Mouse (Mus musculus): ENCODE data around the gene Cdpf1. TPM values are rescaled to one million over a fixed set of nuclear protein-coding genes. Genes with fewer than 3 reads are reported as not detected.

The Cdpf1 gene
- polyA plus RNA-seq, 1 experiment from 2014 or later = 25.8 TPM

GRCm38 (mm10) chr15:85798676-85799075 is 12.8 kb downstream of the Cdpf1 start:
- Histone ChIP-seq H3K36me3 (ENCODE audit: control insufficient read depth, insufficient read depth, low read length) (no peaks in the 10 kb centered on the region), H3K9ac (ENCODE audit: low read length) (no peak overlapping the region), H3K4me2 (ENCODE audit: low read depth) (no peak overlapping the region), H3K27ac (ENCODE audit: low read depth, low read length) (no peak overlapping the region), H3K4me1 (ENCODE audit: control insufficient read depth, insufficient read depth, low read length) (no peaks in the 10 kb centered on the region), H3K4me3 (ENCODE audit: low read depth, low read length) (no peak overlapping the region), H3K27me3 (ENCODE audit: control insufficient read depth, insufficient read depth, low read length) (no peaks in the 10 kb centered on the region), H3K9me3 (ENCODE audit: control insufficient read depth, low read length) (no peaks in the 10 kb centered on the region)
- ATAC-seq (ENCODE audit: insufficient read depth, low FRiP score, low TSS enrichment) = no peak
- DNase-seq (ENCODE audit: low spot score) = no peak
- WGBS = 92% methylated on average over 8 of the region's 8 CpGs

GRCm38 (mm10) chr15:85795516-85795915 is 16.0 kb downstream of the Cdpf1 start:
- ATAC-seq (ENCODE audit: insufficient read depth, low FRiP score, low TSS enrichment) = no peak
- WGBS = 87% methylated on average over 6 of the region's 6 CpGs

GRCm38 (mm10) chr15:85792819-85793218 is 18.7 kb downstream of the Cdpf1 start:
- Histone ChIP-seq H3K36me3 (ENCODE audit: control insufficient read depth, insufficient read depth, low read length) (no peaks in the 10 kb centered on the region), H3K4me2 (ENCODE audit: low read depth) (no peak overlapping the region), H3K27ac (ENCODE audit: low read depth, low read length) (no peak overlapping the region), H3K4me1 (ENCODE audit: control insufficient read depth, insufficient read depth, low read length) (no peaks in the 10 kb centered on the region), H3K4me3 (ENCODE audit: low read depth, low read length) (no peak overlapping the region), H3K27me3 (ENCODE audit: control insufficient read depth, insufficient read depth, low read length) (no peaks in the 10 kb centered on the region), H3K9ac (ENCODE audit: low read length) (no peak overlapping the region), H3K9me3 (ENCODE audit: control insufficient read depth, low read length) (no peaks in the 10 kb centered on the region)
- ATAC-seq (ENCODE audit: insufficient read depth, low FRiP score, low TSS enrichment) (no peak), DNase-seq (ENCODE audit: low spot score) (no peak)
- WGBS = 77% methylated on average over 1 of the region's 1 CpGs

More at GRCm38 (mm10) chr15:85795516-85795915, 16.0 kb downstream of the Cdpf1 start:
- DNase-seq (ENCODE audit: low spot score) = no peak
- Histone ChIP-seq H3K36me3 (ENCODE audit: control insufficient read depth, insufficient read depth, low read length) (no peaks in the 10 kb centered on the region), H3K4me3 (ENCODE audit: low read depth, low read length) (no peak overlapping the region), H3K27ac (ENCODE audit: low read depth, low read length) (no peak overlapping the region), H3K4me1 (ENCODE audit: control insufficient read depth, insufficient read depth, low read length) (no peaks in the 10 kb centered on the region), H3K4me2 (ENCODE audit: low read depth) (no peak overlapping the region), H3K9me3 (ENCODE audit: control insufficient read depth, low read length) (no peaks in the 10 kb centered on the region), H3K9ac (ENCODE audit: low read length) (no peak overlapping the region), H3K27me3 (ENCODE audit: control insufficient read depth, insufficient read depth, low read length) (no peaks in the 10 kb centered on the region)

GRCm38 (mm10) chr15:85791449-85791848 is 20.0 kb downstream of the Cdpf1 start:
- ATAC-seq (ENCODE audit: insufficient read depth, low FRiP score, low TSS enrichment) (no peak), DNase-seq (ENCODE audit: low spot score) (no peak)
- WGBS = 85% methylated on average over 4 of the region's 4 CpGs
- H3K27ac ChIP-seq (ENCODE audit: low read depth, low read length) = no peak overlapping the region
- no peaks in the 10 kb centered on the region for H3K9me3 ChIP-seq (ENCODE audit: control insufficient read depth, low read length)
- no peaks in the 10 kb centered on the region for H3K4me1 ChIP-seq (ENCODE audit: control insufficient read depth, insufficient read depth, low read length)
- no peaks in the 10 kb centered on the region for H3K36me3 ChIP-seq (ENCODE audit: control insufficient read depth, insufficient read depth, low read length)
- no peaks in the 10 kb centered on the region for H3K27me3 ChIP-seq (ENCODE audit: control insufficient read depth, insufficient read depth, low read length)
- H3K4me3 ChIP-seq (ENCODE audit: low read depth, low read length) = no peak overlapping the region
- H3K9ac ChIP-seq (ENCODE audit: low read length) = no peak overlapping the region
- no peak overlapping the region for H3K4me2 ChIP-seq (ENCODE audit: low read depth)

- Histone ChIP-seq H3K4me2 (ENCODE audit: low read depth) (no peak overlapping the region), H3K4me3 (ENCODE audit: low read depth, low read length) (no peak overlapping the region)
- no peak for ATAC-seq (ENCODE audit: insufficient read depth, low FRiP score, low TSS enrichment)
Measured at GRCm38 (mm10) chr15:85788633-85789032, 22.9 kb downstream of the Cdpf1 start.

GRCm38 (mm10) chr15:85788051-85788450 is 23.4 kb downstream of the Cdpf1 start:
- WGBS = 90% methylated on average over 4 of the region's 4 CpGs
- no peaks in the 10 kb centered on the region for H3K4me1 ChIP-seq (ENCODE audit: control insufficient read depth, insufficient read depth, low read length)
- H3K36me3 ChIP-seq (ENCODE audit: control insufficient read depth, insufficient read depth, low read length) = no peaks in the 10 kb centered on the region
- no peak overlapping the region for H3K4me3 ChIP-seq (ENCODE audit: low read depth, low read length)
- ATAC-seq (ENCODE audit: insufficient read depth, low FRiP score, low TSS enrichment) (no peak), DNase-seq (ENCODE audit: low spot score) (no peak)
- no peaks in the 10 kb centered on the region for H3K27me3 ChIP-seq (ENCODE audit: control insufficient read depth, insufficient read depth, low read length)
- H3K9me3 ChIP-seq (ENCODE audit: control insufficient read depth, low read length) = no peaks in the 10 kb centered on the region
- no peak overlapping the region for H3K4me2 ChIP-seq (ENCODE audit: low read depth)
- no peak overlapping the region for H3K27ac ChIP-seq (ENCODE audit: low read depth, low read length)
- H3K9ac ChIP-seq (ENCODE audit: low read length) = no peak overlapping the region

More at GRCm38 (mm10) chr15:85788633-85789032, 22.9 kb downstream of the Cdpf1 start:
- Histone ChIP-seq H3K27ac (ENCODE audit: low read depth, low read length) (no peak overlapping the region), H3K4me1 (ENCODE audit: control insufficient read depth, insufficient read depth, low read length) (no peaks in the 10 kb centered on the region), H3K27me3 (ENCODE audit: control insufficient read depth, insufficient read depth, low read length) (no peaks in the 10 kb centered on the region), H3K36me3 (ENCODE audit: control insufficient read depth, insufficient read depth, low read length) (no peaks in the 10 kb centered on the region), H3K9ac (ENCODE audit: low read length) (no peak overlapping the region), H3K9me3 (ENCODE audit: control insufficient read depth, low read length) (no peaks in the 10 kb centered on the region)
- 81% methylated on average over 16 of the region's 16 CpGs for WGBS
- DNase-seq (ENCODE audit: low spot score) = no peak

GRCm38 (mm10) chr15:85787482-85787881 is 24.0 kb downstream of the Cdpf1 start:
- 93% methylated on average over 6 of the region's 6 CpGs for WGBS

GRCm38 (mm10) chr15:85786711-85787110 is 24.8 kb downstream of the Cdpf1 start:
- no peaks in the 10 kb centered on the region for H3K4me1 ChIP-seq (ENCODE audit: control insufficient read depth, insufficient read depth, low read length)
- 80% methylated on average over 5 of the region's 5 CpGs for WGBS
- H3K4me3 ChIP-seq (ENCODE audit: low read depth, low read length) = no peak overlapping the region
- H3K36me3 ChIP-seq (ENCODE audit: control insufficient read depth, insufficient read depth, low read length) = no peaks in the 10 kb centered on the region
- no peaks in the 10 kb centered on the region for H3K9me3 ChIP-seq (ENCODE audit: control insufficient read depth, low read length)
- H3K27ac ChIP-seq (ENCODE audit: low read depth, low read length) = no peak overlapping the region
- DNase-seq (ENCODE audit: low spot score) = no peak
- no peaks in the 10 kb centered on the region for H3K27me3 ChIP-seq (ENCODE audit: control insufficient read depth, insufficient read depth, low read length)
- H3K4me2 ChIP-seq (ENCODE audit: low read depth) = no peak overlapping the region
- no peak overlapping the region for H3K9ac ChIP-seq (ENCODE audit: low read length)
- ATAC-seq (ENCODE audit: insufficient read depth, low FRiP score, low TSS enrichment) = no peak

More at GRCm38 (mm10) chr15:85787482-85787881, 24.0 kb downstream of the Cdpf1 start:
- Histone ChIP-seq H3K9ac (ENCODE audit: low read length) (no peak overlapping the region), H3K4me2 (ENCODE audit: low read depth) (no peak overlapping the region), H3K27ac (ENCODE audit: low read depth, low read length) (no peak overlapping the region), H3K4me3 (ENCODE audit: low read depth, low read length) (no peak overlapping the region), H3K27me3 (ENCODE audit: control insufficient read depth, insufficient read depth, low read length) (no peaks in the 10 kb centered on the region), H3K36me3 (ENCODE audit: control insufficient read depth, insufficient read depth, low read length) (no peaks in the 10 kb centered on the region), H3K4me1 (ENCODE audit: control insufficient read depth, insufficient read depth, low read length) (no peaks in the 10 kb centered on the region), H3K9me3 (ENCODE audit: control insufficient read depth, low read length) (no peaks in the 10 kb centered on the region)
- no peak for ATAC-seq (ENCODE audit: insufficient read depth, low FRiP score, low TSS enrichment)
- no peak for DNase-seq (ENCODE audit: low spot score)

GRCm38 (mm10) chr15:85784341-85784740 is 27.2 kb downstream of the Cdpf1 start:
- 88% methylated on average over 3 of the region's 3 CpGs for WGBS
- no peak overlapping the region for H3K27ac ChIP-seq (ENCODE audit: low read depth, low read length)
- DNase-seq (ENCODE audit: low spot score) (no peak), ATAC-seq (ENCODE audit: insufficient read depth, low FRiP score, low TSS enrichment) (no peak)
- no peak overlapping the region for H3K4me3 ChIP-seq (ENCODE audit: low read depth, low read length)
- H3K9me3 ChIP-seq (ENCODE audit: control insufficient read depth, low read length) = no peaks in the 10 kb centered on the region
- H3K9ac ChIP-seq (ENCODE audit: low read length) = no peak overlapping the region
- H3K27me3 ChIP-seq (ENCODE audit: control insufficient read depth, insufficient read depth, low read length) = no peaks in the 10 kb centered on the region
- H3K4me2 ChIP-seq (ENCODE audit: low read depth) = no peak overlapping the region
- H3K36me3 ChIP-seq (ENCODE audit: control insufficient read depth, insufficient read depth, low read length) = no peaks in the 10 kb centered on the region
- H3K4me1 ChIP-seq (ENCODE audit: control insufficient read depth, insufficient read depth, low read length) = no peaks in the 10 kb centered on the region
